Mouse (Mus musculus) forebrain, embryonic 10.5 days (tissue): ENCODE measurements around the gene Clip1. TPM values are rescaled to one million over a fixed set of nuclear protein-coding genes. Genes with fewer than 3 reads are reported as not detected.

ENCODE experiments used
- DNase-seq: peaks from one replicate; pipeline ENCODE4 v3.0.0-alpha.2; 2017; ENCODE audit warnings: low spot score; ENCODE audit errors: extremely low spot score
- H3K27ac ChIP-seq: fragments of 300-500 bp; sonication (generic); 2 replicates; pipeline ENCODE4 v1.5.1; 2016; ENCODE audit warnings: mild to moderate bottlenecking
- H3K27me3 ChIP-seq: fragments of 300-500 bp; sonication (generic); 2 replicates; pipeline ENCODE4 v1.6.1; 2016; ENCODE audit warnings: mild to moderate bottlenecking; ENCODE audit not compliant: poor library complexity, severe bottlenecking
- H3K36me3 ChIP-seq: fragments of 300-500 bp; sonication (generic); replicated peaks from 2 replicates; pipeline ENCODE4 v1.6.1; 2016; ENCODE audit warnings: mild to moderate bottlenecking, moderate library complexity
- H3K4me1 ChIP-seq: fragments of 300-500 bp; sonication (generic); 2 replicates; pipeline ENCODE4 v1.6.1; 2016
- H3K4me3 ChIP-seq: fragments of 300-500 bp; sonication (generic); 2 replicates; pipeline ENCODE4 v1.5.1; 2016; ENCODE audit warnings: mild to moderate bottlenecking, moderate library complexity
- H3K9me3 ChIP-seq: fragments of 300-500 bp; sonication (generic); 2 replicates; pipeline ENCODE4 v1.6.1; 2016; ENCODE audit warnings: mild to moderate bottlenecking, moderate library complexity
- WGBS: fragments of 180-500 bp; shearing (Covaris S2); methylation state at CpG from one replicate; pipeline ENCODE4 v1.1.7; 2016; 5-methylcytosine and 5-hydroxymethylcytosine counted together
- polyA plus RNA-seq: library from polyadenylated mRNA; unstranded; fragments of >200 nt; fragmentation: Nextera tagmentation; extraction: Ambion mirVana; gene quantifications from 2 replicates; pipeline ENCODE4 v1.2.1, GENCODE M21; 2016

Clip1 gene
- polyA plus RNA-seq, 1 experiment from 2014 or later, result 55.8 TPM

GRCm38 (mm10) chr5:123694468-123694867 lies 10.1 kb upstream of the Clip1 start:
- no peak for DNase-seq
- Histone ChIP-seq H3K27ac (no peak overlapping the region), H3K9me3 (no peaks in the 10 kb centered on the region), H3K4me1 (no peaks in the 10 kb centered on the region), H3K4me3 (no peak overlapping the region), H3K27me3 (no peaks in the 10 kb centered on the region), H3K36me3 (peaks cover 25% of the 10 kb centered on the region)
- 80% methylated on average over 6 of the region's 6 CpGs for WGBS

- Histone ChIP-seq H3K4me1 (peaks cover 37% of the 10 kb centered on the region), H3K9me3 (no peaks in the 10 kb centered on the region), H3K36me3 (peaks cover 2% of the 10 kb centered on the region), H3K27ac (peak overlapping the region; percentile 100), H3K27me3 (no peaks in the 10 kb centered on the region), H3K4me3 (peak overlapping the region; percentile 99)
- DNase-seq, result peak; percentile 70
- under 1% methylated on average over 88 of the region's 92 CpGs for WGBS
Observed at GRCm38 (mm10) chr5:123683377-123684220, 819 bp downstream of the Clip1 start.

GRCm38 (mm10) chr5:123683043-123683376 lies 1.4 kb downstream of the Clip1 start:
- 5% methylated on average over 6 of the region's 6 CpGs for WGBS
- Histone ChIP-seq H3K36me3 (peaks cover 4% of the 10 kb centered on the region), H3K4me3 (peak overlapping the region; percentile 99), H3K4me1 (peaks cover 37% of the 10 kb centered on the region), H3K9me3 (no peaks in the 10 kb centered on the region), H3K27ac (peak overlapping the region; percentile 100), H3K27me3 (no peaks in the 10 kb centered on the region)
- DNase-seq, result no peak

- peaks cover 37% of the 10 kb centered on the region for H3K4me1 ChIP-seq
- H3K9me3 ChIP-seq, result no peaks in the 10 kb centered on the region
- H3K27ac ChIP-seq, result no peak overlapping the region
- peak overlapping the region; percentile 99 for H3K4me3 ChIP-seq
- peaks cover 5% of the 10 kb centered on the region for H3K36me3 ChIP-seq
- DNase-seq, result no peak
- H3K27me3 ChIP-seq, result no peaks in the 10 kb centered on the region
- WGBS, result 55% methylated on average over 4 of the region's 4 CpGs
Observed at GRCm38 (mm10) chr5:123682372-123682771, 2.0 kb downstream of the Clip1 start.

GRCm38 (mm10) chr5:123679546-123680263 lies 4.7 kb downstream of the Clip1 start:
- WGBS, result 78% methylated on average over 5 of the region's 5 CpGs
- H3K4me3 ChIP-seq, result no peak overlapping the region
- H3K27ac ChIP-seq, result no peak overlapping the region
- no peaks in the 10 kb centered on the region for H3K9me3 ChIP-seq
- no peaks in the 10 kb centered on the region for H3K27me3 ChIP-seq
- DNase-seq, result no peak
- peaks cover 17% of the 10 kb centered on the region for H3K36me3 ChIP-seq
- peaks cover 32% of the 10 kb centered on the region for H3K4me1 ChIP-seq

GRCm38 (mm10) chr5:123679106-123679505 lies 5.3 kb downstream of the Clip1 start:
- DNase-seq, result no peak

GRCm38 (mm10) chr5:123675717-123676116 lies 8.7 kb downstream of the Clip1 start:
- Histone ChIP-seq H3K27me3 (no peaks in the 10 kb centered on the region), H3K4me1 (peaks cover 35% of the 10 kb centered on the region), H3K36me3 (peaks cover 23% of the 10 kb centered on the region), H3K27ac (no peak overlapping the region), H3K4me3 (no peak overlapping the region), H3K9me3 (no peaks in the 10 kb centered on the region)
- DNase-seq, result no peak
- 95% methylated on average over 9 of the region's 9 CpGs for WGBS

More at GRCm38 (mm10) chr5:123679106-123679505, 5.3 kb downstream of the Clip1 start:
- no peaks in the 10 kb centered on the region for H3K27me3 ChIP-seq
- peaks cover 31% of the 10 kb centered on the region for H3K4me1 ChIP-seq
- H3K27ac ChIP-seq, result no peak overlapping the region
- H3K4me3 ChIP-seq, result no peak overlapping the region
- peaks cover 17% of the 10 kb centered on the region for H3K36me3 ChIP-seq
- WGBS, result 89% methylated on average over 3 of the region's 3 CpGs
- no peaks in the 10 kb centered on the region for H3K9me3 ChIP-seq

GRCm38 (mm10) chr5:123675221-123675620 lies 9.2 kb downstream of the Clip1 start:
- Histone ChIP-seq H3K27me3 (no peaks in the 10 kb centered on the region), H3K9me3 (no peaks in the 10 kb centered on the region), H3K4me3 (no peak overlapping the region), H3K4me1 (peaks cover 40% of the 10 kb centered on the region), H3K27ac (no peak overlapping the region), H3K36me3 (peaks cover 23% of the 10 kb centered on the region)
- no peak for DNase-seq
- 74% methylated on average over 3 of the region's 3 CpGs for WGBS

- Histone ChIP-seq H3K4me3 (no peak overlapping the region), H3K27ac (no peak overlapping the region), H3K27me3 (no peaks in the 10 kb centered on the region), H3K36me3 (peaks cover 9% of the 10 kb centered on the region), H3K4me1 (peaks cover 39% of the 10 kb centered on the region), H3K9me3 (no peaks in the 10 kb centered on the region)
- DNase-seq, result no peak
- WGBS, result 66% methylated on average over 3 of the region's 3 CpGs
Observed at GRCm38 (mm10) chr5:123671473-123671820, 13.0 kb downstream of the Clip1 start.

GRCm38 (mm10) chr5:123670800-123671472 lies 13.5 kb downstream of the Clip1 start:
- DNase-seq, result no peak
- WGBS, result 47% methylated on average over 14 of the region's 14 CpGs
- Histone ChIP-seq H3K4me1 (peaks cover 39% of the 10 kb centered on the region), H3K9me3 (no peaks in the 10 kb centered on the region), H3K27ac (peak overlapping the region; percentile 51; the same call in 1 of the 2 replicates), H3K4me3 (no peak overlapping the region), H3K36me3 (peaks cover 6% of the 10 kb centered on the region; the same call in 1 of the 2 replicates), H3K27me3 (no peaks in the 10 kb centered on the region)

GRCm38 (mm10) chr5:123669991-123670799 lies 14.2 kb downstream of the Clip1 start:
- 74% methylated on average over 9 of the region's 9 CpGs for WGBS
- Histone ChIP-seq H3K4me1 (peaks cover 39% of the 10 kb centered on the region), H3K9me3 (no peaks in the 10 kb centered on the region), H3K27me3 (no peaks in the 10 kb centered on the region), H3K4me3 (no peak overlapping the region), H3K36me3 (peaks cover 6% of the 10 kb centered on the region; the same call in 1 of the 2 replicates), H3K27ac (peak overlapping the region; percentile 51; the same call in 1 of the 2 replicates)
- no peak for DNase-seq

- H3K27ac ChIP-seq, result no peak overlapping the region
- H3K4me3 ChIP-seq, result no peak overlapping the region
- no peak for DNase-seq
- H3K36me3 ChIP-seq, result no peaks in the 10 kb centered on the region
- peaks cover 28% of the 10 kb centered on the region for H3K4me1 ChIP-seq
- 94% methylated on average over 12 of the region's 12 CpGs for WGBS
- no peaks in the 10 kb centered on the region for H3K9me3 ChIP-seq
- no peaks in the 10 kb centered on the region for H3K27me3 ChIP-seq
Observed at GRCm38 (mm10) chr5:123667915-123668314, 16.5 kb downstream of the Clip1 start.
